Mouse (Mus musculus): Measurements from ENCODE around the gene D7Ertd443e.
A peak's percentile ranks its signal among the peaks of the same experiment; 100 is the strongest.

GRCm38 (mm10) chr7:134348825-134349224 is 36.6 kb downstream of the D7Ertd443e start:
- TF ChIP-seq CTCF (conservative IDR thresholded peaks at IDR 0.05; ENCODE audit: low read length) (peak; percentile 79), POU5F1 (IDR thresholded peaks at IDR 0.05; ENCODE audit: borderline replicate concordance, low read length) (no peak)
